Mouse (Mus musculus): Measurements from ENCODE around the gene Il1r2.

- TF ChIP-seq CTCF (conservative IDR thresholded peaks at IDR 0.05; ENCODE audit: low read length) (no peak), POU5F1 (IDR thresholded peaks at IDR 0.05; ENCODE audit: borderline replicate concordance, low read length) (no peak), NANOG (IDR thresholded peaks at IDR 0.05; ENCODE audit: borderline replicate concordance, low read length) (no peak)
Measured at GRCm38 (mm10) chr1:40024554-40025320, 49.1 kb upstream of the Il1r2 start.

Data from E14TG2a.4 (cell line).